Mouse (Mus musculus) spleen, adult 12 weeks (tissue): ENCODE data around the gene Nyap2.
"Not testable (repeated sequence)": the region's sequence is repeated elsewhere in the genome, so short reads cannot be mapped to it uniquely, and the experiment has no call there.

Source experiments
- DNase-seq: peaks from one replicate; pipeline ENCODE4 v3.0.0; 2022; ENCODE audit warnings: low spot score

Gene Nyap2

GRCm38 (mm10) chr1:81180686-81181085 is 103.9 kb downstream of the Nyap2 start:
- no peak for DNase-seq

DNA sequence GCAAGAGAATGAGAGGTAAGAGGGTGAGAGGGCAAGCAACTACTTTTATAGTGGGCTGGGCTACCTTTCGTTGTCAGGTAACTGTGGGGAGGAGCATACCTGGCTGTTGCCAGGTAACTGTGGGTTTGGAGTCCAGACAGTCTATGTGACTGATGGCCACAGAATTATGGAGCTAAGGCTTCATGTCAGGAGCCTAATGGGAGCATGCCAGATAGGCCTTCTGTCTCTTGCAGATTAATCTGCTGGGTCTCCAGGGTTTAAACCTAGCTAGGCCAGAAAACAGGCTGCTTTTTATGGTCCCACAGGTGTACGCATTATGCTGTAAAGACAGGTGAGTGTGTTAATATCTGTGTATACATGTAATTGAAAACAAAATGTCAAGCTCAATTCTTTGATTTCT is 132.8 kb downstream of the Nyap2 start:
- DNase-seq = no peak

GRCm38 (mm10) chr1:81211491-81211890 is 134.7 kb downstream of the Nyap2 start:
- DNase-seq = no peak

DNA sequence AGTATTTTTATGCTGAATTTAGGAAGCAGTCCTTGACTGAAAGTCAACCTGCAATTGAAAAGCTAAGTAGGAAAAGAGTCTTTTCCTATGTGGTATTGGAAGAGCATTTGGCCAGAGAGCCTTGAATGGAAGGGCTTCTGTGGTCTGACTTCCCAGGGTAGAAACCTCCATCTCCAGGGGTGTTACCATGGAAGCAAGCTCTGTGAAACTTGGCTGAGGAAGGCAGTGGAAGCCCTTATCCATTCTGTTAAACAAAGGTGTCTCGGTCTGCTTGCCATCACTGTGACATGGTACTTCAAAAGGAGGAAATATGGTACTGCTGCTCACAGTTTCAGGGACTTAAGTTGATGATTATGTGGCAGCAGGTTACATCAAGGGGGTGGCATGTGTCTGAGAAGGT is 143.0 kb downstream of the Nyap2 start:
- DNase-seq = no peak

- no peak for DNase-seq
These were observed 155.1 kb downstream of the Nyap2 start for GRCm38 (mm10) chr1:81231759-81232406.

DNA sequence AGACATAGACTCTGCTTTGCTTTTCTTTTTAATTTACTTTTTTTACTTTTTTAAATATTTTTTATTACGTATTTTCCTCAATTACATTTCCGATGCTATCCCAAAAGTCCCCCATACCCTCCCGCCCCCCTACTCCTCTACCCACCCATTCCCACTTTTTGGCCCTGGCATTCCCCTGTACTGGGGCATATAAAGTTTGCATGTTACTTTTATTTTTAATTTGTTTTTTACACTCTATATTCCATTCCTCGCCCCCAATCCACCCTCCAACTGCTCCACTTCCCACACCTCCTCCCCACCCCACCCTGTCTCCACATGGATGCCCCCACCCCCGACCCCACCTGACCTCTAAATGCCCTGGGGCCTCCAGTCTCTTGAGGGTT is 155.6 kb downstream of the Nyap2 start:
- not testable (repeated sequence) for DNase-seq

GRCm38 (mm10) chr1:81248447-81249205 is 171.9 kb downstream of the Nyap2 start:
- DNase-seq = no peak

GRCm38 (mm10) chr1:81250068-81250467 is 173.3 kb downstream of the Nyap2 start:
- no peak for DNase-seq

GRCm38 (mm10) chr1:81266441-81266840 is 189.7 kb downstream of the Nyap2 start:
- DNase-seq = no peak

DNA sequence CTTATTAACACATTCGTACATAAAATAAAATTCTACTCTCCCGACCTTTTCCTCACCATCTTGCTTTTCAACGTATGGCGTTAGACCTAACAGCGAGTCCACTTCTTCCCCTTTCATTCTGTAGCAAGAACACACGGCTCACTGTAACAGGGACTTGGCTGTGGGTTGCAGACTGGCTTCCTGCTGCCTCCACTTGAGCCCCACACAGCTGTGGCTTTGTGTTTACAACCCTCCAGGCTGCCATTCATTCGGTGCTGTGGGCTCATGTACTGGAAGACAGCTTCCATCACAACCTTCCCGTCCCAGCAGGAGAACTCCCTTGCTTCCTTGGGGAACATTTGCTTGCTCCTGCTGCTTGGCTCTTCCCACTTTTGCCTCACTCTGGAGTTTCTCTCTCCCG is 204.2 kb downstream of the Nyap2 start:
- no peak for DNase-seq

- no peak for DNase-seq
These were observed 208.9 kb downstream of the Nyap2 start for GRCm38 (mm10) chr1:81285633-81286032.

DNA sequence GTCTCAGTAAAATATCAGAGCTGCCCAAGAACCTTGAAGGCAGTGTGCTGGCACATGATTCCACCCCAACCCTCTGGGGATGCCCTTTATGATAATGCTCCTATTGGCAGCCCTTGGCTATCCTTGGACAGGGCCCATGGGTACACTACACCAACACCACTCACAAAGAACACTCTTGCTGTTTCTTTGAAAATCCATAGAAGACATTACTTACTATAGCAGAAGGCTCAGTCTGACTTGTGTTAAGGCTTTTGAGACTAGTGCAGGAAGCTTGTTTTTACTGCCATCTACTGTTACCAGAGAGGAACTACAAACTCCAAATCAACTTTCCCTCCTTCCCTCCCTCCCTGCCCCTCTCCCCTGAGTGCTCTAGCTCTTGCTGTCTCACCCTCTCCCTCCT is 210.3 kb downstream of the Nyap2 start:
- DNase-seq = no peak

- DNase-seq = no peak
These were observed 224.0 kb downstream of the Nyap2 start for GRCm38 (mm10) chr1:81300735-81301134.

- DNase-seq = no peak
These were observed 224.9 kb downstream of the Nyap2 start for GRCm38 (mm10) chr1:81301661-81302060.

- no peak for DNase-seq
These were observed 226.6 kb downstream of the Nyap2 start for GRCm38 (mm10) chr1:81303389-81303788.

DNA sequence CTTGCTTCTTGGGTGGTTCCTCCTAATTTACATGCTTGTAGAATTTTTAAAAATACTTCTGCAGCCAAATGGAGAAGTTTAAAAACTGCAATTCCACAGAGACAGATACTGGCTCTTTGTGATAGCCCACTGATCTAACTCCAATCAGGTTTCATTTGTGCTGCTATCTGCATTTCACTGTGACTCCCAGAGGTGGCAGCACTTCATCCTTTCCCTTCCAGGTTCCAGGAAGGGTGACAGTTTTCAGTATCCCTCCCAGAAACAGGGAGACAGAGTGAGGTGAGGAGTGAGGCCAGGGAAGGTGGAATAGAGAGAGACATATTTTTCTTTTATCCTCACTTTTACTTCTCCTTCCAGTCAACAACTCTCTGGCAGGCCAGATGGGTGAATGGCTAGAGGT is 230.7 kb downstream of the Nyap2 start:
- DNase-seq = no peak

- DNase-seq = no peak
These were observed 231.2 kb downstream of the Nyap2 start for GRCm38 (mm10) chr1:81307934-81308333.

GRCm38 (mm10) chr1:81310087-81310626 is 233.4 kb downstream of the Nyap2 start:
- no peak for DNase-seq

- no peak for DNase-seq
These were observed 239.7 kb downstream of the Nyap2 start for GRCm38 (mm10) chr1:81316403-81316994.

GRCm38 (mm10) chr1:81316995-81317413 is 240.3 kb downstream of the Nyap2 start:
- DNase-seq = no peak

- no peak for DNase-seq
These were observed 311.0 kb downstream of the Nyap2 start for GRCm38 (mm10) chr1:81387722-81388121.
